Mouse (Mus musculus): Measurements from ENCODE around the gene Pigm.

The Pigm gene

GRCm38 (mm10) chr1:172352453-172352852, 23.9 kb upstream of the Pigm start:
- no peak for DNase-seq (ENCODE audit: low spot score)

GRCm38 (mm10) chr1:172355336-172355735, 21.0 kb upstream of the Pigm start:
- no peak for DNase-seq (ENCODE audit: low spot score)

GRCm38 (mm10) chr1:172357550-172357949, 18.8 kb upstream of the Pigm start:
- peak; percentile 49 for DNase-seq (ENCODE audit: low spot score)

GRCm38 (mm10) chr1:172358341-172358740, 18.0 kb upstream of the Pigm start:
- no peak for DNase-seq (ENCODE audit: low spot score)

DNA sequence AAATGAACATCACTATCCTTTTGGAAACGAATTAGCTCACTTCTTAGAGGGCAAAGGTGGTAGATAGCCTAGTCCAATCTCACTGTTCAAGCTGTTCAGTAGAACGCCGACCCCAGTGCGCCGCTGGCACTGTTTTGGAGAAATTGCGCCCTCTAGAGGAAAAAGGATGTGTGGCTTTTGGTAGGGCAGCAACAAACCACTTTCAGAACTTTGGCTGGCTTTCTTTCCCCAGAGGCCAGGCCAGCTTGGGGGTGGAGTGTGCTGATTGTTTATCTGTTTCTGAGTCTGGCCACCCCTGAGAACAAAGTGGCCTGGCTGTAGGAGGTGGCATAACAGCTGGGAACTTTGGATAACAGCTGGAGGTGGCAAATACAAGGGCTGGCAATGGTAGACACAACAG, 11.7 kb upstream of the Pigm start:
- peak; percentile 21 for DNase-seq (ENCODE audit: low spot score)

DNA sequence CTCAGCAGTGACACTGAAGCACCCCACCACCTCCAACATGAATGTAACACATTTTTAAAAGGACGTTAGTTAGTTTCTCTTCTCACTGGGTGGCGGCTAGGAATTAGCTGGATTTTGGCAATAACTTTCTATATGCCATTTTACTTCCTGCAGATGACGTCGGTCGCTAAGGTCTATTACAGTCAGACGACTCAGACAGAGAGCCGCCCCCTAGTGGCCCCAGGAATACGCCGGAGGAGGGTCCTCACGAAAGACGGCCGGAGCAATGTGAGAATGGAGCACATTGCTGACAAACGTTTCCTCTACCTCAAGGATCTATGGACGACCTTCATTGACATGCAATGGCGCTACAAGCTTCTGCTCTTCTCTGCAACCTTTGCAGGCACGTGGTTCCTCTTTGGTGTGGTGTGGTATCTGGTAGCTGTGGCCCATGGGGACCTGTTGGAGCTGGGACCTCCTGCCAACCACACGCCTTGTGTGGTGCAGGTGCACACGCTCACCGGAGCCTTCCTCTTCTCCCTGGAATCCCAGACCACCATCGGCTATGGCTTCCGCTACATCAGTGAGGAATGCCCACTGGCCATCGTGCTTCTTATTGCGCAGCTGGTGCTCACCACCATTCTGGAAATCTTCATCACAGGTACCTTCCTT, 7.5 kb upstream of the Pigm start:
- DNase-seq (ENCODE audit: low spot score): peak; percentile 22

GRCm38 (mm10) chr1:172376758-172377458, 562 bp downstream of the Pigm start:
- DNase-seq (ENCODE audit: low spot score): no peak

- peak; percentile 61 for DNase-seq (ENCODE audit: low spot score)
Measured at GRCm38 (mm10) chr1:172380066-172380465, 3.7 kb downstream of the Pigm start.

DNA sequence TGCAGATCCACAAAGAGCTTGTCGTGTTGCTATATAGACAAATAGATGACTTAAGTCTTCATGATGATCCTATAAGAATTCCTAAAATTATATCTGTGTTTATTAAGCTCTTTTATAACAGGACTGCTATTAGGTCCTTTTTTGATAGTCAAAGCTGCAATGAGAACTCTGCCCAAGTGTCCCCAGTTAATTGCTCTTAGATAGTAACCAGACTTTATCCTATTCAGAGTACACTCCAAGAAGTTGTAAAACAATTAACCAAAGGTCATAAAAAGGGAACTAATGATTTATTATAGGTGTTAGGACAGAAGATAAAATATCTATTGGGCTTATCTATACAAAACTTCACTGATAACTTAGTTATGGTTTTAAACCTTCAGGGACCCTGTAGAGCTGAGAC, 5.7 kb downstream of the Pigm start:
- no peak for DNase-seq (ENCODE audit: low spot score)

GRCm38 (mm10) chr1:172387246-172387645, 10.9 kb downstream of the Pigm start:
- no peak for DNase-seq (ENCODE audit: low spot score)

DNA sequence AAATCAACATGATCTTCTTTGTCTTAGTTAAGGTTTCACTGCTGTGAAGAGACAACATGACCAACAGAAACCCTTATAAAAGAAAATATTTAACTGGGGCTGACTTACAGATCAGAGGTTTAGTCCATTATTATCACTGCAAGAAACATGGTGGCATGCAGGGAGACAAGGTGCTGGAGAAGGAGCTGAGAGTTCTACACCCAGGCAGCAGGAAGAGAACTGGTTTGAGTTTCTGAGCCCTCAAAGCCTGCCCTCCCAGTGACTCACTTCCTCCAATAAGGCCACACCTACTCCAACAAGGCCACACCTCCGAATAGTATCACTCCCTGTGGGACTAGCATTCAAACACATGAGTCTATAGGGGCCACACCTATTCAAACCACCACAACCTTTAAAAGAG, 14.4 kb downstream of the Pigm start:
- DNase-seq (ENCODE audit: low spot score): no peak

DNA sequence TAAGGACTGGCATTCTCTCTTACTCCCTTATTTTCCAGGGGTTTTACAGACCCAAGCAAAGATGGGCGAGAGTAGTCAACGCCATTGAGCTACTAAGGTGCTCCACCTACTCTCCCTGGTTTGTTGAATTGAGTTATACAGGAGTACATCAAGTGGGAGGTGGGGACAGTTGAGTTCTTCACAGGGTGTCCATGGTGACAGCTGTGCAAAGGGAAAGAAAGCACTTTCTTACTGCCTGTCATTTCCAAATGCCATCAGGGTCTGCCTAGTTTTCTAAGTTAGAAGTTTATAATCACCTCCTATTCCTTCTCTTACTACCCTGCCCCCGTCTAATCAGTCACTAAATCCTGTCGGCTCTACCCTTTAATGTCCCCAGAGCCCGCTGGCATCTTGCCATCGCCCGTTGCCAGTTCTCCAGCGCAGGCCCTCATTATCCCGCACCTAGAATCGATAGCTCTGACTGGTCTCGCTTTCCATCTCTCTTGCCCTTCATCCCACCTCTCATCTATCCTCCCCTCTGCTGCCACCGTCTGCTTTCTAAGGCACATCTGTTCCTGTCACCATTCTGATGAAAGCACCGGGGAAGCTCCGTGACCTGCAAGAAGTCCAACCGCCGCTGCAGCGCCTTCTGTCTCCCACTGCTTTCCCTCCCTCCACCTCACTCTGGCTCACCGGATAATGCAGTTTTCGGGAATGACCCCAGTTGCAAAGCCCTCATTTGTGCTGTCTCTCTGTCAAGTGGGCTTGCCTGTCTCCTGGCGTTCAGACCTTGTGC, 15.6 kb downstream of the Pigm start:
- no peak for DNase-seq (ENCODE audit: low spot score)

DNA sequence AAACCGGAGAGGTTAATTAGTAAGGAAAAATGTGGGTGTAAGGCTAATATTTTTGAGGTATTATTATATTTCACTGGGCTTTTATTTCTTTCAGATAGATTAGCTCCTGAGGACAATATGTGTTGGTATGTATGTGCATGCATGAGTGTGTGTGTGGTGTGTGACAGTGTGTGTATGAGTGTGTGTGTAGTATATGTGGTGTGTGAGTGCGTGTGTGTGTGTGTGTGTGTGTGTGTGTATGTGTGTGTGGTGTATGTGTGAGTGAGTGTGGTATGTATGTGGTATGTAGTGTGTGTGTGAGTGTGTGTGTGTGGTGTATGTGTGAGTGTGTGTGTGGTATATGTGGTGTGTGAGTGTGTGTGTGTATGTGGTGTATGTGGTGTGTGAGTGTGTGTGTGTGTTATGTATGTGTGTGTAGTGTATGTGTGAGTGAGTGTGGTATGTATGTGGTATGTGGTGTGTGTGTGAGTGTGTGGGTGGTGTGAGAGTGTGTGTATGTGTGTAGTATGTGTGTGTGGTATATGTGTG, 16.4 kb downstream of the Pigm start:
- no peak for DNase-seq (ENCODE audit: low spot score)

DNA sequence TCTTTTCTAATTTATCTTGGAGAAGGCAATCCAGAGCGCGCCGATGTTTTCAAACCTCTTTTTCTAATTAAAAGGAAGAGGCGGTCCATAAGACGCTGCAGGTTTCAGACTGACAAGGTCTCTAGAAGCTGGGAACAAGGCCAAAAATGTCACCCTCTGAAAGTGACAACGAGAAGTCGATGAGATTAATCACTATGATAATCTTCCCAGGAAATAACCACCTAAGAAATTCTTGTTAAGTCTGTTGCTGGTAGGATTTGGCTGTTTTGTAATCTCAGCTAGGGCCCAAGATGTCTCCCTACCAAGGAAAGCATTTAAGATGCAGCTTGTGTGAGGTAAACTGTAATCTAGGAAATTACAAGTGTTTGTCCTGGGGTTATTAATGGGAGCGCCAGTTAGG, 17.4 kb downstream of the Pigm start:
- no peak for DNase-seq (ENCODE audit: low spot score)

- no peak for DNase-seq (ENCODE audit: low spot score)
Measured at GRCm38 (mm10) chr1:172396996-172397752, 20.8 kb downstream of the Pigm start.

- DNase-seq (ENCODE audit: low spot score): no peak
Measured at GRCm38 (mm10) chr1:172406077-172406706, 29.8 kb downstream of the Pigm start.

DNA sequence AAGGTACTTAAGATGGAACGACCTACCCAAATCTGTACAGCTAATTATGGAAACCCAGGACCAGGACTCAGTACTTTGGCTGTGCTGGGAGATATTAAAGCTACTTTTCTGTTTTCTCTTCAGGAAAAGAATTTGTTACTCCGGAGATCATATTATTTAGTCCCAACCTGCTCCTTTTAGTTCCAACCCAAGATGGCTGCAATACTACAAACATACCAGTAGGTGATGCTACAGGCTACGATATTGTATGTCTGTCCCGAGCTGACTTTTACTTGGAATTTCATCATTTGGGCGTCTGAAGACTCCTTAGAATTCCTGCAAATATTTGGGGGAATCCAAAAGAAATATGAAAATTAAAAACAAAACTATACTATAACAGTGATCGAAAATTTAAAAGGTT, 32.6 kb downstream of the Pigm start:
- DNase-seq (ENCODE audit: low spot score): no peak

GRCm38 (mm10) chr1:172409431-172409830, 33.1 kb downstream of the Pigm start:
- DNase-seq (ENCODE audit: low spot score): no peak

- peak; percentile 78 for DNase-seq (ENCODE audit: low spot score)
Measured at GRCm38 (mm10) chr1:172410806-172411205, 34.5 kb downstream of the Pigm start.

DNA sequence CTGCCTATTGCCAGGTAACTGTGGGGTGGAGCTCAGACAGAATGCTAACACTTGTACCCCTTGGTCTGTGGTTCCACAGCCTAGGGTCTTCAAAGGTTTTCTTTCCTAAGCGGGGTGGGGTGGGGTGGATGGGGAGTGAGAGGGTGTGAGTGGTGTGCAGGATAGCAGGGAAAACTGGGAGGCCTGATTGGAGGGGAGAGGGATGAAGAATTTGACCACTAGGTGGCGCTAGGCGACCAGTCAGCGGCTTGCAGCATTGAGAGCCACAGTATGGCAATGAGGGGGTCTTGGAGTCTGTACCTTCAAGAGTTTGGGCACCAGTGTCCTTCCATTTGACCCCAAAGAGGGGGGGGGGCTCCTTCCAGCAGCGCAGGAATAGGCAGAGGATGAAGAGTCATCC, 35.9 kb downstream of the Pigm start:
- DNase-seq (ENCODE audit: low spot score): peak; percentile 81

DNA sequence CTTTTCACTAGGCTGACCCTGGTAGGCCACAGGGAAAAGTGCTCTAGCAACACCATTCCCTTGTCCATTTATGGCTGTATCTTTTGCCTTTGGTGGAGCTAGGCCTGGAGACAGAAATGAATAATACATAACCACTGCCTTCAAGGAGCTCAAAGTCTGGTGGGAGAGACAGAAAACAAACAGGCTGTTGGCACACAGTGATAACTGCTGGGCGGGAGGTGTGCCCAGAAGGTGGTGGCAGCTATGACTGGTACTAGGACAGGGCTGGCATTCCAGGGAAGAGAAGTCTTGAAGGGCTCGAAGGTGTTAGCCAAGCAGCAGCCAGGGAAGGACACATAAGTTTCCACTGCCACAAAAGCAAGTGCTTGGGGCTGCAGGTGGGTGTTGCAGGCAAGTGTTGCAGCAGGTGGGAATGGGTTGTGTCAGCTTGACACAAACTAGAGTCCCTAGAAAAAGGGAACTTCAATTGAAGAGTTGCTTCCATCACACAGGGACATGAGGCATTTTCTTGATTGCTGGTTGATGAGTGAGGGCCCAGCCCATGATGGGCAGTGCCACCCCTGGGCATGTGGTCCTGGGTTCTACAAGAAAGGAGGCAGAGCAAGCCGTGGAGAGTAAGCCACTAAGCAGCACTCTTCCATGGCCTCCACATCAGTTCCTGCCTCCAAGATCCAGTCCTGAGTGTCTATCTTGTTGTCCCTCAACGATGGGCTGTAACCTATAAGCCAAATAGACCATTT, 37.3 kb downstream of the Pigm start:
- no peak for DNase-seq (ENCODE audit: low spot score)
